Mouse (Mus musculus) MEL (cell line): ENCODE results near the gene Kit.

ENCODE experiments used
- CHD1 ChIP-seq: IDR thresholded peaks from 2 replicates; pipeline ENCODE4 v1.6.1; 2012; ENCODE audit warnings: low read depth, mild to moderate bottlenecking, inconsistent platforms, low read length, improper control_type of control experiment
- JUND ChIP-seq: IDR thresholded peaks from 2 replicates; pipeline ENCODE4 v1.6.1; 2011; ENCODE audit warnings: low read depth, mild to moderate bottlenecking, improper control_type of control experiment, low read length
- POLR2AphosphoS2 ChIP-seq: IDR thresholded peaks from 2 replicates; pipeline ENCODE4 v1.6.1; 2011; ENCODE audit warnings: low read length, improper control_type of control experiment
- TAL1 ChIP-seq: IDR thresholded peaks from 2 replicates; pipeline ENCODE4 v1.6.1; 2012; ENCODE audit warnings: mild to moderate bottlenecking, inconsistent platforms, low read length, moderate library complexity, mixed read lengths
- TCF12 ChIP-seq: IDR thresholded peaks from 2 replicates; pipeline ENCODE4 v1.6.1; 2014; ENCODE audit warnings: low read depth, mild to moderate bottlenecking, inconsistent platforms, low read length, improper control_type of control experiment, moderate library complexity
- UBTF ChIP-seq: IDR thresholded peaks from 2 replicates; pipeline ENCODE4 v1.6.1; 2012; ENCODE audit warnings: low read depth, mild to moderate bottlenecking, inconsistent platforms, low read length, improper control_type of control experiment, moderate library complexity, borderline replicate concordance; ENCODE audit not compliant: insufficient read depth
- USF1 ChIP-seq: IDR thresholded peaks from 2 replicates; pipeline ENCODE4 v1.6.1; 2014; ENCODE audit warnings: low read depth, mild to moderate bottlenecking, inconsistent platforms, low read length, improper control_type of control experiment, moderate library complexity

DNA sequence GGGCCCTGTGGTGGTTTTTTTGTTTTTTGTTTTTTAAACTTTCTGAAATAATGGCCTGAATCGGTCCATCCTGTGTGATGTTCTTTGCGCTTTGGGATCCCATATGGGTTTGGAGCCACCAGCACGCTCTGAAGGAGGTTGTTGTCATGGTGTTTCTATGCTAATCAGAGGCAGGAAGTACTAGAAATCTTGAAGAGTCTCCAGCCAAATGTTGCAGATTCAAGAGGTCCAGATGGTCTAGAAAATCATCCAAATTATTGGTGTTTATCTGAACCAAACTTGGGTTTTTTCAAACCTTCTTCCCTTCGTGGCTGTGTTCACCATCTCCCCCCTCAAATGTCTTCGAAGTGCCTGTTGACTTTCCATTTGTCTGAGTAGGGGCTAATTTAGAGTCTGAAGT lies 72.3 kb downstream of the Kit start:
- TF ChIP-seq UBTF = no peak
- no peak for TF ChIP-seq USF1
- no peak for TF ChIP-seq TAL1
- no peak for TF ChIP-seq JUND
- no peak for TF ChIP-seq POLR2AphosphoS2
- TF ChIP-seq CHD1 = no peak
- TF ChIP-seq TCF12 = no peak
